Mouse (Mus musculus) embryo, embryonic 10.5 days (tissue): Measurements from ENCODE around the gene Gab2.

Experiments used
- DNase-seq: peaks from one replicate; pipeline ENCODE4 v3.0.0-alpha.2; 2015; ENCODE audit warnings: low spot score

The Gab2 gene

DNA sequence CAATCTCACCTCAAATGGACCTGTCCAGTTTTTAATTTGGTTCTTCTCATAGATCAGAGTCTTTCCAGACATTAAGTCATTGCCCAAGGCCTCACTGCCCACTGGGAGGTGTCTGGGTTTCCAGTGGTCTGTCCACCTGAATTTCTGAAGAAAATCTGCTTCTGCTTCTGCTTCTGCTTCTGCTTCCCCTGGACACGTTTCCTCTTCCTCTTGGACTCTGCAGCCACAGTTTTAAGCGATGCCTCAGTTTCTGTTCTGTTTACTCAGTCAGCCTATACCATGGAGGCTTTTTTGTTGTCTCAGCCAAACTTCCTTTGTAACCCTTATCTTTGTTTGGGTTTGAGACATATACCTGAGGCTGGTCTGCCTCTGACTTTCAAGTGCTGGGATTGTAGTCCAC is 170.3 kb downstream of the Gab2 start:
- DNase-seq = no peak

DNA sequence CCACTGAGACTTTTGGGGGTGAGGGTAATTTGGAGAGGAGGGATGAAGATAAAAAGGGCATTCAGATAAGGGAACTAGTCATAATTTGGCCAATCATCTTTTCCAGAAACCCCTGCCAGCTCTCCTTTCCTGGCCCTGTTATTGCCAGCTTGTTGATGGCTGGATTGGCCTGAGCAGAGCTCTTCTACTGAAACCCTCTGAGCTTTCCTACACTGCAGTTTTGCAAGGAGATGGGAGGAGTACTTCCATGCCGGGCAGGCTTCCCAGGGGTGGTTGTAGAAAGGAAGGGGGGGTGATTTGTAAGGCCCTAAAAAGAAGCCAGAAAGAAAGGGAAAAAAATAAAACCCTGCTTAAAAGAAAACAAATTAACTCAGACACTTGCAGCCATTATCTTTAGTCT is 181.2 kb downstream of the Gab2 start:
- no peak for DNase-seq

DNA sequence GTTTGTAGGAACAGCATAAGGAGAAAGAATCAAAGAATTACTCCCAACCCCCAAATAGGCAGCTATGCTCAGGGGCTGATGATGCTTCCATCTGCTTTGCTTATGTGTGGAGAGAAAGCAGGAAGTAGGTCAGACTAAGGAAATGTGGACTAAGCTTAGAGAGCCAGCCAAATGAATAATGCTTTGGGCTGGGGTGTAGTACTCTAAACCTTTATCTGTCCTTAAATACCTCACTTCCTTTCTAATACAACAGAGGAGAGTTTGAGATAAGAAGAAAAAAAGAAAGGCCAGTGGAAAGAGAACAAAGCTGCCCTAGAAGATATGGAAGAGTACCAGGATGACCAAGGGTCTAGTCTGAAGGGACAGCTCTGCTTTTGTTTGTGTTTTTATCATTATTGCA is 189.0 kb downstream of the Gab2 start:
- no peak for DNase-seq

DNA sequence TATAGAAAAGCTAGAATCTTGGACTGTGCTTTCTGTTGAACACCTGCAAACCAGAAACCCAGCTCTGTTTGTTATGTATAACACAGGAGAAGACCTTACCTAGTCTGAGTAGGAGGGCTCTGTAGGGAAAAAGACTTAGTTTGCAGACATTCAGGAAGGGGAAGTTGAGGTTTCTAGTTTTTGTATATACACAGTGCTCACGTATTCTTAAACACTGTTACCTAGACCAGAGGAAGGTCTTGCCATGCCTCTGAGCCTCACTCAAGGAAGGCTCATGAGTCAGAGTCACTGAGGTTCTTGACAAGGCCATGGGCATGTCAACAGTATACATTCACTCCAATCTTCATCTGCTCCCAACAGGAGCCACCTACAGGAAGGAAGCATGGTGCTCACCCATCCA is 189.7 kb downstream of the Gab2 start:
- DNase-seq = no peak

DNA sequence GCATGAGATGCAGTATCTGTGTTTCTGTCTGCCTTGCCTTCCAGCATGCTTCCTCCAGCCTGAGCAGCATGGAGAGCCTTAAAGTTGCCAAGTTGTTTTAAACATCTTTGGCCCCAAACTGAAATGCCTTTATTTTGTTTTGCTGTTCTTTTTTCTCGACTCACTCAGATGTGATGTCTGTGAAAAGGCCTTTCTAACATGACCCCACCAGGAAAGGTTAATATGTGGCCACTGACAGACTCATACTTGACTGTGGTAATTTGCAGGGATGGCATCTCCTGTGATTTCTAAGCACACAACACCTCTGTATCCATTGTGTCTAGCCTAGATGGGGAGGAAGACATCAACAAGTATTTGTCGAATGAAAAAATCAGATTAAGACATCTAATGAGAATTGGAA is 215.6 kb downstream of the Gab2 start:
- DNase-seq = no peak

DNA sequence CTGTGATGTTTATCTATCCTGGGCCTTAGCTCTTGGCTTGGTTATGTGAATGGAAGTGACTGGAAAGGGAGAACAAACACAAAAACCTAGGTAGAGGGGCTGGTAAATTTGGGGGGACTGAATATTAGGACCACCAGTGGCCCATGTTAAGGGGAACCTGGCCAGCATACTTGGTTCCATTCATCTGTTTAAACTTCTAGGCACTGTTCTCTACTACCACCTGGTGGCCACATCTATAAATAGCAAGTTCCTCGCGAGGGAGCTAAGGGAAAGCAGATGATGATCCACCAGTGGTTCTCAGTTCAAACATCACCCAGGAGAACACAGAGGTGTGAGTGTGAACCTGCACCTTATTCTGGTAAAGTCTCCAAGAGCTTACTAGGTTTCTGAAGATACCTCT is 216.1 kb downstream of the Gab2 start:
- peak; percentile 84 for DNase-seq

DNA sequence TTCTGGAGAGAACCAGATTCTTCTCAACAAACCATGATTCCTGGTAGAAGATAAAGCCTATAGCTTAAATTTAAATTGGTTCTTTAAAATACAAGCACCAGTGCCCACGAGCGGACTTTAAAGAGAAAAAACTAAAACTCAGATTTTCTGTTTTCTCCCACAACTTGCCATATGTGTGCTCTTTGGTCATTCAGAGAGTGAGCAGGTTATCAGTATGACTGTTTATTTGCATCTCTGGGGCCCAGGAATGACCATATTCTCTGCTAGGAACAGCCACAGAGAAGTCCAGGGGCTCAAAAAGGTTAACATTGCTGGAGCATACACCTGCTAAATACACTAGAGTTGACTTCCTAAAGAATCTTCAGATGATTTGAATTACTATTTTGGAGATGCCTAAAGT is 216.9 kb downstream of the Gab2 start:
- no peak for DNase-seq

DNA sequence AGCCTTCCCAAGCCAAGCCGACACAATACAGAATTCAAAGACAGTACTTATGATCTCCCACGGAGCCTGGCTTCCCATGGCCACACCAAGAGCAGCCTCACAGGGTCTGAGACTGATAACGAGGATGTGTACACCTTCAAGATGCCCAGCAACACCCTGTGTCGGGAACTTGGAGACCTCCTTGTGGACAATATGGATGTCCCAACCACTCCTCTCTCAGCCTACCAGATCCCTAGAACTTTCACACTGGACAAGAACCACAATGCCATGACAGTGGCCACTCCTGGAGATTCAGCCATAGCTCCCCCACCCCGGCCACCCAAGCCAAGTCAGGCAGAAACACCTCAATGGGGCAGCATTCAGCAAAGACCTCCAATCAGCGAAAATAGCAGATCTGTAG is 217.6 kb downstream of the Gab2 start:
- DNase-seq = no peak

DNA sequence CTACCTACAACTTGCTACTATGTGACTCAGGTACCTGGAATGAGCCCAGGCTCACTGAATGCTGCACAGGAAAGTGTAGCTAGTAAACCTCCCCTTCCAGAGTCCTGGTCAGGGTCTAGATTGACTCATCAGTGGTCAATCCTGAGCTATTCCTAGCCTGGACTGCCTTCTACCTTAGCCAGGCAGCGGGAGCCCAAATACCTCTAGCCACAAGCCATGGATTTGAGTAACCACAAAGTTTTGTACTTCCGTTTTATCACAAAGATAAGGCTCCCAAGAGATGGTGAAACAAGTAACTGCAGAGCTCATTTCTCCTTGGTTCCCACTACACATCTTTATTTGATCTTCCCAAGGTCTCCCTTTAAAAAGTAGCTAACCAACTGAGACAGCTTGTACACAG is 219.5 kb downstream of the Gab2 start:
- no peak for DNase-seq

DNA sequence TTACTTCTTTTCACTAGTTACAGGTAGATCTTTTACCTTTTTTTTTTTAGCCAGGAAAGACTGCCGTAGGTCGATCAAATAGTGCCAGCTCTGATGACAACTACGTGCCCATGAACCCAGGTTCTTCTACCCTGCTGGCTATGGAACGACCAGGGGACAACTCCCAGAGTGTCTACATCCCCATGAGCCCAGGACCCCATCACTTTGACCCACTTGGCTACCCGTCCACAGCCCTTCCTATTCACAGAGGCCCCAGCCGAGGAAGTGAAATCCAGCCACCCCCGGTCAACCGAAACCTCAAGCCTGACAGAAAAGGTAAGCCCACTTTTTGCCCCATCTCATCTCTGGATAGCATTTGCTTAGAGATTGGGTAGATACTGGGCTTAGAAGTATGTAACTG is 219.9 kb downstream of the Gab2 start:
- no peak for DNase-seq

DNA sequence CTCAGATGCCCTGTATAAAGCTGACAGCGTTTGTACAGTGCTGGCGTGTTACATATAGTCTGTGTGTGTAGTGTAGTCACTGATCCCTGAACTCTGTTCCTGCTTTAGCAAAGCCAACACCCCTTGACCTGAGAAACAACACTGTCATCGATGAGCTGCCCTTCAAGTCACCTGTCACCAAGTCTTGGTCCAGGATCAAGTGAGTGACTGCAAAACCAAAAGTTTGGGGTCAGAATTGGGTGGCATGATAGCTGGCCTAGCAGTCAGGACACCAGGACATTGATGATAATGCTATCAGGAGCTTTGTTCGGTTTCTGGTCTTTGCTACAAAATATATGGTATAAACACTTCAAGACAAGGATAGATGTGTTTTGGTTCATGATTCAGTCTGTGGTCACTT is 220.9 kb downstream of the Gab2 start:
- no peak for DNase-seq

DNA sequence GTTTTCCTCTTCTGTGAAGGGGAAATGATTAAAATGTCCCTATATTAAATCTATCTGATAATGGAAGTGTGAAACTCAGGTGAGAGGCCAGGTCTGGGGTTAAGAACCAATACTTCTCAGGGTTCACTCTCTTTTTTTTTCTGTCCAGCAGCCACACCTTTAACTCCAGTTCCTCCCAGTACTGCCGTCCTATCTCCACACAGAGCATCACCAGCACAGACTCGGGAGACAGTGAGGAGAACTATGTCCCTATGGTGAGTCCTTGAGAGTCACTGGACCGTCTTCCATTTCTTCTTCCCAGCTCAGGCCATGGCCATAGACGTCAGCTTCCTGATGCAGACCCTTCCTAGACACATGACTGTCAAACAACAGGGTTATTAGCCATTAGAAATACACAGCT is 221.5 kb downstream of the Gab2 start:
- DNase-seq = no peak

DNA sequence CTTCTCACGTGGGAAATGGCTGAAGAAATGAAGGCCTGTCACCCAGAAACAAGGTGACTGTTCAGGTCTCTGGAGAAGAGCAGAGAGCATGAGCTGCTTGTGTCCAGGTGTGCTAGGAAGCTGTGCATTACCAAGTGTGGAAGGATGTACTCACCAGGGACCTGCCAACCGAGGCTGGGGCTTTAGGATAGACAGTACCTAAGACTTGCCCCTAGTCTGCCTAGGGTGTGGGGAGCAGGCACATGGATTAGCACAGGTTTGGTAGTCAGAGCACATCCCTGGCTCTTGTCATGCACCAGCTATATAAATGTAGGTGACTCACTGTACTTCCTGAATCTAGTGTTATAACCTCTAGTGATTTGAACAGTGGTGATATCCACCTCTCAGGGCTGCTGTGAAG is 222.2 kb downstream of the Gab2 start:
- no peak for DNase-seq

DNA sequence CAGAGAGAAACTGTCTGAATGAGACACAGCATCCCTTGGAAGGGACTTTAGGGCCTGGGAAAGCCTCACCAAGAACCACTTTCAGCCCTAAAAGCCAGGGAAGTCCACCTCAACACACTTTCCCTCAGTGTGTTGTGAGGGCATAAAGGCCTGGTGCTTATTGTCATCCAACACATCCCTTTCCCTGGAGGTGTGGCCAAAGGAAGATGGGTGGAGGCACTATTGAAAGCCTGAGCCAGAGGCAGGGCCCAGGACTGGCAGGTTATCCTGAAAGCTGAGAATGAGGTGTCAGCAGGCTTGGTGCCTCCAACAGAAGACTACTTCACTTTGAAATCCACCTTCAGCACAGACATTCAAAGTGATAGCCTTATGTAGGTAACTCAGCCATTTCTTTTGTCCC is 223.1 kb downstream of the Gab2 start:
- no peak for DNase-seq

DNA sequence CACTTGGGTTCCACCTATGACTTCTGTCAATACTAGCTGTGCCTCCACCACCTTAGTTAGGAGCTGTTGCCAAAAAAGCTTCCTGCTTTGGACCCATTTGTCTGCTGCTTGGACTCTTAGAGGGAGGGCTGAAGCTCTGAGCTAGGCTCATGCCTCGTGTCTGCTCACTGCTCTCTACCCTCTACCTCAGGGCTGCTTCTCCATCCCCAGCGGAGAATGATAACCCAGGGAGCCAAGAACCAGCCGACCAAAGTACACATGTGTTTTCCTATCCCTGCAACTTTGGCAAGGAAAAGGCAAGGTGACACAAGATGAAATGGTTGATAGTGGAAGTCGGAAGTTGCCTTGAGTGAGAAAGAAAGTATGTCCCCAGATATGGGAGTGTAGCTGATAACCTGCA is 223.8 kb downstream of the Gab2 start:
- no peak for DNase-seq

DNA sequence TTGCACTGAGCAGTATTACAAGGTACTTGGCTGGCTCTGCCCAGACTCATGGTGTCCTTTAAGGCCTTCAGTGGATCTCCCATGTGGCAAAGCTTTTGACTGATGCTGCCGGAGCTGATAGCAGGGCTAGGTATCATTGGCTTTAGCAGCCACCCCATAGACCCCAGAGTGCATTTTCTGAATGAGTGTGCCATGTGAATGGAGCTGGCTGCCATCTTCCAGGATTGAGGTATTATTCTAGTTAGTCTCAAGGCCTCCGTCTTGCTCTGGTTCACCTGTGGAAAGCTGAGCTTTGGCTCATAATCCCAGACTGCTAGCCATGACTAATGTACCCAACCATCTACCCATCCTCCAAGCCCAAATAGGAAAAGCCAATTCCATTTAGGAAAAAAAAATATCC is 225.4 kb downstream of the Gab2 start:
- no peak for DNase-seq

DNA sequence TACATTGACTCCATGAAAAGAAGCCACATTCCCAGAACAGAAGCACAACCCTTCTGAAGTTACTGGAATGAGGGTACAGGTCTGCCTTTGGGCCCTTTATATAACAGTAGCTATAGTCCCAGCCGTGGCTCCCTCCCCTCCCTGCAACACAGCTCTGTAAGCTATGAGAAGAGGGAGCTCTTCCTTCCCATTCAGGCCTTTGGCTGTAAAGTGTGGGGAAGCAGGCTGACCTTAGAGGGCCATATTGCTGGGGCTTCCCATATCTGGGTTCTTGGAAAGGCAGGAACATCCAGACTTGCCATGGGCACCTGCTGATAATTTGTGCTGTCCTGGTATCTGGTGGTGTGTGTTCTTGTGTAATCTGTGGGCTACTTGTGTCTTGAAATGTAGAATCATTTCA is 226.2 kb downstream of the Gab2 start:
- DNase-seq = no peak

DNA sequence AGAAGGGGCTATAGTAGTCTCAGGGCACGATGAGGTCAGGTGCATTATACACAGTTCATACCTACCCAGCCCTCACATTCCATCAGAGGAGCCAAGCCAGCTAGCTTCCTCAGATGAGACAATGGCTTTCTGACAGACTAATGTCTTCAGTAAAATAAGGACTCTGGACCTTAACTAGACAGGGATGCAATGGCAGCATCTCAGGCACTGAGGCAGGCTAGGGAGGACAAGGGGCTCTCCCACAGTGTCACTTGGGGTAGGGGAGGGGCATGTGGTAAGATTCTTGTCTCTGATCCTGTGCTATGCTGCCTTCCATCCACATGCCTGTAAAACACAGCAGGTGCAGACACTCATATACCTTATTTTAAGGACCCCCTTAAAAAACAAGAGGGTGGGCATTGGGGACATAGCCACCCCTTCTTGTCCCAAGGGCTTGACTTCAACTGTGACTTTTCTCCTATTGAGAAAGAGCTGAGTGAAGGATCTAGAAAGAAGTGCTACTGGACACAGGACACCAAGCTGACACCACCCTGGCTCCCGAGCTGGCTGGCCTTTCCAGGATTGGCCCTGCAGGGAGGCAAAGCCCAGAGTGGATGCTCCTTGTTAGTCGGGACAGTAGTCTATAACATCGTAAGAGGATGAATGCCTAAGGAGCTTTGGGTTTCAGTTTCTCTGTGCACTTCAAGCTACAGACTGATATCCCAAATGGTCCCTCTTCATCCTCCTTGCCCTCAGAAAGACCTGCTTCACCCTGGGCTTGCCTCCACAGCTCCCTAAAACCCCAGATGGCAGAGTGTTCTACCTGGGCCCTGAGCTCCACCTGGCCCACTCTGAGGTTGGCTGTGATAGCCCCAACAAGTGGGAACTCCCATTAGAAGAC is 228.3 kb downstream of the Gab2 start:
- DNase-seq = no peak

DNA sequence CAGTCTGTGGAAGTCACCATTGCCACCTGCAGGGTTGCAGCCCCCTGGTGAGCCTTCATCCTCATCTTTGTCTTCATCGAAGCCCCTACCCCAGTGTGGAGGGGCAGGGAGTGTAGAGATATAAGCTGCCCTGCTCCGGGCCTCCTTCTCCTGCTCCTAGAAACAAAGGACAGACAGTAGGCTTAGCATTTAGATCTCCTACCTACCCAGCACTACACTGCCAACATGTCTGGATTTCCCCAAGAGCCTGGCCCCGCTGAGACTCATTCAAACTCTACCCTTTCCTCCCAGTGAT is 228.9 kb downstream of the Gab2 start:
- DNase-seq = no peak

DNA sequence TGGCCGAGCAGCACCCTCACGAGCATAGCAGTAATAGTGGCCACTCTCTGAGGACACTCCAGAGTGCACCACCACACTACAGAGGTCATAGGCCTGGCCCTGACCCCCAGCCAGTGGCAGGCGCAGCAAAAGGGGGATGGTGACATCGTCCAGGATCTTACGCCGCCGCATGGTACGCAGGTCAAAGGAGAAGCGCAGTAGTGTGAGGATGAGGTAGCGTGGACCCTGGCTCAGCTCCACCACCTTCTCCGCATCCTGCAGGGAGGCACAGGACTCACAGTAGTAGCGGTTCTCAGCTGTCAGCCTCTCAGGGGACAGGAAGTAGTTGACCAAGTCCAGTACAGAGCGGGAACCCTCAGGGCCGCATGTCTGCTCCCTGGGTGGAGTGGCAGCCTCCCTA is 230.2 kb downstream of the Gab2 start:
- DNase-seq = no peak

DNA sequence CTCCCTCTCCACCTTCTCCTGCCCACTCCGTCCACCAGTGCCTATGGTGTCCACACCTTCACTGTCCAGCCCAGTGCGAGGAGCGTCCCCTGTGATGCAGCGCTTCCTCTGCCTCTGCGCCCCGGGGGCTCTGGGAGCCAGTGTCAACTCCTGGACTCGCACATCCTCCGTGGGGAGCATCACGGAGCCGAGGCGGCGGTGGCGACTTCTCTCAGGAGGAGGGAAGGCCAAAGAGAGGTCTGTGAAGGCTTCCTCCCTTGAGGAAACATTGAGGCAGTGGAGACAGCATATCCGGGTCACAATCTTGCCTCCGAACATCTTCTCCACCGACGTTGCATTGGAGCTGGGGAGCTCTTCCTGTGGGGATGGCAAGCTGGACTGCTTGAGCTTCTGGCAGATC is 230.8 kb downstream of the Gab2 start:
- DNase-seq = no peak

DNA sequence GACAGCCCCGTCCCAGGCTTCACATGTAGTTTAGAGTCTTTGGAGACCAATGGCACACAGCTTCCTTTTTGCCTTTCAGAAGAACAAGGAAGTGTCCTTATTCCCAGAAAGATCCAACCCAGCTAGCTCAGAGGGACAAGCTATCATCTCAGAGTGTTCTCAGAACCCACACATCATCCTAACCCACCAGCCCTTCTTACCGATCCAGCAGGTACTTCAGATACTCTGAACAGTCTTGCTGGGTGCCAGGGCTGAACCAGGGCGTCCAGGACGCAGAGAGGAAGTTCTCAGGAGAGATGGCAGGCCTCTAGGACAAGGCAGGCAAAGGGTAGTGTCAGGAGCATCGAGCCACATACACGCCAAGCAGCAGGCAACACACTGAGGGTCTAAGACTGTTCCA is 231.5 kb downstream of the Gab2 start:
- DNase-seq = no peak

DNA sequence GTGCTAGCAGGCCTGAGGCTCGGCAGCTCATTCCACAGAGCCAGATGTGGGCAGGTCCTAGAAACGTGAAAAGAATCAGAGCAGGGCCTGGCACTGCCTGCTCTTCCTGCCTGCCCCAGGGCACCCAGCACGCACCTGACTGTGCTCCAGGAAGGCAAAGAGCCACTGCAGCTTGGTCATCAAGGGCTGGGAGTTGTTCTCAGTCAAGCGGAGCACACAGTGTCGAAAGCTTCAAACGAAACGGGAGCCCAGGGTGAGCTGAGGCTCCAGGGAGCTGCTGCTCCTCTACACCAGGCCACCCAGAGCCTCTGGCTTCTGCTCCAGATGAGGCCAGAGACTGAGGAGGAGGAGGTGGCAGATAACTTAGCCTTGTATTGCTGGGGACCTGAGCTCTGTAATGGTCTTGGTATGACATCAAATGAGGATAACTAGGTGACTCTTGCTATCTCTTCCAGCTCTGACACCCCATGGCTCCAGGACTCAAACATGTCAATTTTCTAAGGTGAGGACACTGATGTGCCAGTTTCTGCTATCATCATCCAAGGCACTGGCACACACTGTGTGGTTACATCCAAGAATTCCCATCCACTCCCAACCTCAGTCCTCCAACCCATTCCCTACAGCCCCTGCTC is 232.1 kb downstream of the Gab2 start:
- DNase-seq = no peak

DNA sequence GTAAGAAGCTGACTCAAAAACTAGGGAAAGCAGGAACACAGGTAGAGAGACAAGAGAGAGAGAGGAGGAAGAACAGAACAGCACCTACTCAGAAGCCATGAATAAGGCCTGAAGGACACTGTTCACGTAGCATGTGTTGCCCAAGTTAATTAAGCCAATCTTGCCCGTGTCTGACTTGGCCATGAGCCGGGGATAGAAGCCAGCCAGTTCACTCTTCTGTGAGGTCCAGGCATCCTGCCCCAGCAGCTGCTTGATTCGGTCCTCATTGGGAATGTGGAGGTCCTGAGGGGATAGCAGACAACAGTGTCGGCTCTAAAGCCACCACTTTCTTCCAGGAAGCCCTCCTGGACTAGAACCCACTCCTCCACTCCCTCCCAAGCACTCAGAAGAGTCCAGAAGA is 233.3 kb downstream of the Gab2 start:
- no peak for DNase-seq
